Mouse (Mus musculus) left cerebral cortex, postnatal 25 days (tissue): Measurements from ENCODE around the gene Cdh7. TPM values are rescaled to one million over a fixed set of nuclear protein-coding genes. Genes with fewer than 3 reads are reported as not detected.
A peak's percentile ranks its signal among the peaks of the same experiment; 100 is the strongest.
"Not testable (repeated sequence)": the region's sequence is repeated elsewhere in the genome, so short reads cannot be mapped to it uniquely, and the experiment has no call there.

Experiments used
- DNase-seq, 2 experiments: peaks; one replicate each; pipeline ENCODE4 v3.0.0; 2022; ENCODE audit warnings: low spot score in 2 of 2, mixed read lengths in 1 of 2
- intact Hi-C: fragments of 180-260 bp; cut with DNase I; formaldehyde crosslinking; loops from one replicate; pipeline ENCODE4 v1.15.1; 2025
- total RNA-seq, 2 experiments: library from RNA; stranded (reverse); gene quantifications; 2 replicates each; pipeline ENCODE4 v1.2.3; 2021

Cdh7 gene
- 10 to 100 TPM; 20.1 to 24.4 TPM for total RNA-seq

DNA sequence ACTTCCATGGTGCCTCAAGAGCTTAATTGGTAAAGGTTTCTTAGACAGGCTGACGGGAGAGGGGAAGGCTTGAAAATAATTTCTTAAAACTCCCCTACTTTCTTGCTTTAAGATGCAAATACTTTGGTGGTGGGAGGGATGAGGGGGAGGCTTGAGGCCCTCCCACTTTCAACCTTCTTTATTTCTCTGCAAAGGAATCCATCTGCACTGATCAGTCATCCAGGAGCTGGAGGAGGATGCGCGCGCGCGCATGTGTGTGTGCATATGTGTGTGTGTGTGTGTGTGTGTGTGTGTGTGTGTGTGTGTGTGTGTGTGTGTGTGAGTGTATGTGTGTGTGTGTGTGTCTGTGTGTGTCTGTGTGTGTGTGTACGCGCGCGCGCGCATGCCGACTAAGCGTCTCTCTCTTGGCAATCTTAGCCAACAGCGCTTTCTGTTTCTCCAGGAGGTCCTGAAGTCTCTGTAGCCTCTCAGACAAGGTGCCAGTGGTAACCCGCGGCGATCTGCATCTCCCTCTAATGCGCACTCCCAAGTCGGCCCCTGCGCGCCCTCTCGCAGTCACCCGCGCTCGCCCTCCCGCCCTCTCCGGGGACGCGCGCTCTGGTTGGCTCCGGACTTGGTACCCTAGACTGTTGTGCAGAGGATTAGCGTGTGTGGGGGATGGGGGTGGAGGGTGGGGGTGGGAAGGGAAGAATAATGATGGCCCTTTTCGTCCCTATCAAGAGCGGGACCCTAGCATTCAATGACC lies at the start of gene Cdh7:
Gene Cdh7 (plus strand): TSS at position 368 of the 745 bp plus-strand sequence.
- intact Hi-C loops: no loop called here
- DNase-seq: peak; percentile 62 to 71

DNA sequence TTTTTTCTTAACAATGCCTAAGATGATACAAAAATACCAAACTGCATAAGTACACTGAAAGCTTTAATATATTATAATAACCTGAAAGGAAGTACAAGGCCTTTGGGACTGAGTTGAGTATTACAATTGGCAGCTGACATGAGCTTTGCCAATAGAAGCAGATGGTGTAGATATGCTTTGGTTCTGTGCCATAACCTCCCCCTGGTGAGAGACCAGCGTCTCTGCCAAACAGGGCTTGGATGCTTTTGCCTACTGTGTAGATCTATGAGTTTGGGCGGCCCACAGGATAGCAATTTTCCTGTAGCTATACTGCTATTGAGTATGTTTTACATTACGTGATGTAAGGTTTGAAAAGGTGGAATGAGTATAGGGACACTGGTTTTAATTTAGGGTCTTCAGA lies 49.6 kb upstream of the Cdh7 start:
- peak in 1 of 2 experiments; percentile 21 for DNase-seq
- intact Hi-C loops: no loop called here

DNA sequence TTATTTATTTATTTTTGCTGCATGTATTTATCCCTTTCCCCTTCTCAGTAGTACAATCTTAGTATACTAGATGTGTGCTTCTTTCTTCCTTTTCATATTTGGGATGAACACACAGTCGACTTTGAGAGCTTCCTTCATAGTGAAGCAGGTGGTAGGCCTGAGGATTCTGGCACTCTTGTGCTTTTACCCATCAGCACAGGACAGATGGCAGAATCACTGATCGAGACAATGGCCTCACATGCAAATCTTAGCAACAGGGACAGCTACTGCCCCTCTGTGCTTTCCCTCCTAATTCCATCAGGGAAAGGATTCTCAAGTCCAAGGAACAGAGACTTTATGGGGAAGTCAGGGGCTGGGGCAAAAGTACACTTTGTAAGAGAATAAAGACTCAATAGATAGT lies 33.7 kb upstream of the Cdh7 start:
- intact Hi-C loops: no loop called here
- DNase-seq: no peak

DNA sequence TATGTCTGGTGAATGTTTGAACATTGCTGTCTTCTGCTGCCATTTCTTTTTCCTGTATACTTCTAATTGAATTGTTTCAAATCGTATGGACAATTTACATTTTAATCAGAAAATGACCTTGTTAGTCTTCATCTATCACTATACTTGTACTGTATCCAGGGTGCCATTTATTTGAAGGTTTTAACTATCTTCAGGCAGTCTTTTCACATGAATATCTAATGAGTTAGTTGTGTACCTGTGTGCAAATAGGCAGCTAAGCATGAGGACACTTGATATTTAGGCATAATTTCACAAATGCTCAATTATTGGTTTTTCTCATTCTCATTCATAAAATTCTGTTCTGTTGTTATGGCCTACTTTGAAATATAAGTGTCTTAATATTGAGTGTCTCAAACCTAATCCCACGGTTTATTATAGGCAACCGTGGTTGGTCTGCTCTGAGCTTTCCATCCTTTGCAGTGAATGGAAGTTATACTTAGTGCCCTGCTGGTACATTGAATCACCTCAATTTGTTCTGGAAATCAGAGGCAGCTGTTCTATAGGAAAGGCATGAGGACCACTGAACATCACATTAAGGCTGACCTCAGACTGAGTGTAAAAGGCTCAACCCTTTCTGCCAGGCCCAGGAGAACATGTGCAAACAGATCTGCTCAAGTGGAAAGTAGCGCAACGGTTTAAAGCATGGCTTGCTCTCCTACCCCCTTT lies 10.4 kb upstream of the Cdh7 start:
- intact Hi-C loops: no loop called here
- DNase-seq: no peak

DNA sequence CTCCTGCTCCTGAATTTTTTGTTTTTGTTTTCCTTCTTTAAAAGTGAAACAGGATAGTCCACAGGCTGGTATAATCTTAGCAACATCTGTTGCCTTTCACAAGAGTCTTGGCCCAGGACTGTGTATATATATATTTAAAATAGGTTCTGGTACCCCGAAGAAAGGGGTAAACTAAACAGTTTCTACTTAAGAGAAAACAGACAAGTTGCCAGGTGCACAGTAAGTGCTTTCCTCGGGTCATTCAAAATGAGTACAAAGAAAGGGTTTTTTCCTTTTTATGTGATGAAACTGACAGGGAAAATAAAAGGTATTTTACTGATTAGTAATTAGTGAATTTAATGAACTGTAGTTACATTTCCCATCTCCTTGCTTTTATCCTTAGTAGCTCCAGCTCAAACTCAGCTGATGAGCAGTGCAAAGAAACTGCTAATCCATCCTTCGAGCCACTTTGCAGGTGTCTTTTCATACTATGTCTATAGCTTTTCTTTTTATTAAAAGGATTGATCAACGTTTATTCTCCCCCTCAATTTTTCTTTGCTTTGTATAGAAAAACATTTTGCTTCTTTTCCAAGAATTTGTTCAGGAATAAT lies 9.7 kb upstream of the Cdh7 start:
- no peak for DNase-seq
- intact Hi-C loops: no loop called here

DNA sequence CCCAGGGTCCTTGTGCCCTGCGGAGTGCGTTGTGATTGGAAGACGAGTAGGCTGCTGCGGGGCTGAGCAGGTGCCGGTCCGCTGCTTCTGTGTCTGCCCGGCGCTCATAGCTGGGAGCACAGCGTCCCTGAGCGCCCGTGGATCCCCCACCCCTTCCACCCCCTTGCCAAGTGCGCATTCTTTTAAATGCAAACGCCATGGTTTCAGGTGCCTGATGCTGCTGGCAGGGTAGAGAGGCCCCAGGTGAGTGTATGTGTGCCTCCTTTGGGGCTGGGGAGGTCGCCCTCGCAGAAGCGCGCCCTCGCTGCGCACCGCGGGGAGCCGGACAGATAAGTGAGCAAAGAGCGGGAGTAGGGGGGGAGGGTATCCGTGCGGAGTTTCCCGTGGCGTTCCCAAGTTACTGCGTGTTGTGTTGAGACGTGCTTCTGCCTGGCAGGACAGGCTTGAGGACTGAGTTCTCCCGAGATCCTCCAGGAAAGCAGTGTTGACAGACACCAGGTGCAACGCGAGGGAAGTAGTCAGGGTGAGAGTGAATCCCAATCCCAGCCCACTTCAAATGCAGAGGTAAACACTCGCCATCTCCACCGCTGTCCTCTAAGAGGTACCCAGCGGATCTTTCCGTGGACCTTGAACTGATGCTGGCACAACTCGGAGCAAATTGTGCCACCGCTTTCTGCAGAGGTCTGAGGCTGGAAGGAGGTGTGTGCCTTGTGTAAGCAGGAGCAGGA lies 742 bp downstream of the Cdh7 start:
- intact Hi-C loops: no loop called here
- DNase-seq: peak; percentile 58 to 60

DNA sequence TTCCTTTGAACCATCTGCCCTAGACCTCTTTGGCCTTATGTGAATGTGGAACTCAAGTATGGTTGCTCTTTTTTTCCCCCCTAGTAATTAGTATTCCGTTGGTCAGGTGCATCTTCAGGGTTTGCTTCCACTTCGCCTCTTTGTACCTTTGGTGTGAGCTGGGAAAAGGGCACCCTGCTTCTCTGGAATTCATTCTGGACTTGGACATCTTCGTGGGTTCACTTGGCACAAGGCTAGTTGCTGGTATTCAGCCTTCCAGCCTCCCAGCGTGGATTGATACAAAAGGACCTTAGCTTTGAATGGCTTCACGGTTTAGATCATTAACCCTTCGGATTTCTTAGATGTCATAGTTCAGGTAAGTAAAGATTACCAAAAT lies 1.3 kb downstream of the Cdh7 start:
- intact Hi-C loops: no loop called here
- peak; percentile 19 for DNase-seq

DNA sequence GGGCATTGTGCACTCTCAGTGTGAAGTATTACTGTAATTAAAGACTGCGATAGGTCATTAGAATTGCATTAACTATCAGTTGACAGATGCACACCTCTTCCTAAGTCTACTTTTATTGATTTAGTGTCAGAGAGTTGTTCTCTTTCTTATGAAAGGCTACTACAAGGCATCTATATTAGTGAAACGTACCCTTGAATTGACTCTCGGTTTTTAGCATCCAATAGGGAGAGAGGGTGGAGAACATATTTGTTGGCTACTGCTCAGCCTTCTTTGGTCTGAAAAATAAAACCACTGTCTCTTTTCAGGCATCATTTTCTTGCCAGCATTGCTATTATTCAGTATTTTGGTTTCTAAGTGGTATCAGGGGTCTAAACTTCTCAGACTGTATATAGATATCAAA lies 2.5 kb downstream of the Cdh7 start:
- intact Hi-C loops: no loop called here
- DNase-seq: no peak

DNA sequence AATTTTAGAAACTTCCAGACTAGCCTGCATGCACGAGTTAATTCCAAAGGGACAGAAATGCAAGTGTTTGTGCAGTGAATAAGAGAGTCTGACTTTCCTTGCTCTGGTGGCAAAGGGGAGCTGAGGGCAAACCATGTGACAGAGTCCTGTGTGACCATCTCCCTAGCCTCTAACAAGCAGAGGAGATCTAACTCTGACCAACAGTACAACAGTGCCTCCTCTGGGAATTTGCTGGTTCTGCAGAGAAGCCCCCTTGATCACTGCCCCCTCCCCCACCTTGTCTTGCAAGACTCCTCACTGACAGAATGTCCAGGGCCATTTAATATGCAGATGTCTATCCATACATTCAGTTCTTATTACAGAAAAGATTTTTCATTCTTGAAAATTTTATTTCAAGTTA lies 3.2 kb downstream of the Cdh7 start:
- intact Hi-C loops: no loop called here
- peak; percentile 18 to 42 for DNase-seq

DNA sequence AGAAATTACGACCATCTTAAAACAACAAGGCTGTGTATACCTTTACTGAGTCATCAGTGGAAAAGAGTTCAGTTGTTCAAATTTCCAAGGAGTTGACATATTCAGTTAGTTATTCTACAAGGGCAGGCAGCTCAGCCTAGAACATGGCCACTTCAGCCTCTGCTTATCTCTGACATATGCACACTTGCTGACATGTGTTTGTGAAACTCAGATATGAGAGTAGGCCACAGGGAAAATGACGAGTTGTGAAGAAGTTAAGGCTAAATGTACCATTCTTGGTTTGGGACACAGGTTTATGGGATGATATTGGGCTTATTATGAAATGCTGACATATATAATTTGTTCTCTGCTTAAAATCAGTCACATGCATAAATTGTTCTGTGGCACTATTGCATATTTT lies 7.3 kb downstream of the Cdh7 start:
- DNase-seq: no peak
- intact Hi-C loops: no loop called here

DNA sequence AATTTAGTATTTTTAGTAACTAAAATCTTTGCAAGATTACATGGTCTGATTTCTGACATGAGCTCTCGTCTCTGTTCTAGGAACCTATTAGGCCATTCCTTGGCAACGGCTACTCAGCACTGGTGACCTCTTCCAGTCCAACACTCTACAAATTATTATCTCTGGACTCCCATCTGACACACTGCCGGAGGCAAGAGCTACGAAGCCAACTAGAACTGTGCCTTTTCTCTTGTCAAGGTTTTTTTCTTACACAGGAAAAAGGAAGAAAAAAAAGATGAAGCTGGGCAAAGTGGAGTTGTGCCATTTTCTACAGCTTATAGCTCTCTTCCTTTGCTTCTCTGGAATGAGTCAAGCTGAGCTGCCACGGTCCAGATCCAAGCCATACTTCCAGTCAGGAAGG lies 11.7 kb downstream of the Cdh7 start:
- intact Hi-C loops: no loop called here
- no peak for DNase-seq

DNA sequence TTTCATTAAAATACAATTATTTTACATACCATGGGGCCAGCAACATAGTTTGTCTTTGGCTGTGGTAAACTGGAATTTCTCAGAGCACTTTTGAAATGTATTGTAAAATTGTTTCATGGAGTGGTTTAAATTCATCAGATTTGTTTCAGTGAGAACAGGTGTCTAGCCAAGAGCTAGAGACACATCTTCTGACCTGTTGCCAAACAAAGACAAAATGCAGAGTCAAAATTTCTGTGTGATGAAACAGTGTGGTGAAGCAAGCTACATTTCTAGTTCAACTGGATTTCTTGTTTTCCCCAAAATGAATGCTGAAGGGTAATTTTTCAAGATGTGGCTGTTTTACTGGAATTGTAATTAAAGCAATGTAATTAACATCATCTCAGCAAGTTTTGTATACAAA lies 22.2 kb downstream of the Cdh7 start:
- intact Hi-C loops: no loop called here

DNA sequence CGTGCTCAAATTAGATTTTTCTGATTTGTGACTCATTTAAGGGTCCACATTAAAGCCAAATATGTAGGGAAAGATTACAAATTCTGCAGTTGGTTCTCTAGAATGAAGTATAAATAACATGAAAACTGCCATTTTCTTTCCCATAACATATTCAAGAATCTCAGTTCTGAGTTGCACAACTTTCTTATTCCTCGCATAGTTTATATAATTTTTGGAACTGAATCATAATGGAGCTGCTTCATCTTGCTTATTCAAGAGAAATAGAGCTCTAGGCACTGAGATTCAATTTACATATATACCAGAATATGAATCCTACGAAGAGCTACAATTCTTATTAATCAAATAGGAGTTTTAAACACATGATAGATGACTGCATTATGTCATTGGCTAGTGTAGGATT lies 22.8 kb downstream of the Cdh7 start:
- intact Hi-C loops: no loop called here

More for the DNA sequence above, 22.2 kb downstream of the Cdh7 start:
- no peak for DNase-seq

DNA sequence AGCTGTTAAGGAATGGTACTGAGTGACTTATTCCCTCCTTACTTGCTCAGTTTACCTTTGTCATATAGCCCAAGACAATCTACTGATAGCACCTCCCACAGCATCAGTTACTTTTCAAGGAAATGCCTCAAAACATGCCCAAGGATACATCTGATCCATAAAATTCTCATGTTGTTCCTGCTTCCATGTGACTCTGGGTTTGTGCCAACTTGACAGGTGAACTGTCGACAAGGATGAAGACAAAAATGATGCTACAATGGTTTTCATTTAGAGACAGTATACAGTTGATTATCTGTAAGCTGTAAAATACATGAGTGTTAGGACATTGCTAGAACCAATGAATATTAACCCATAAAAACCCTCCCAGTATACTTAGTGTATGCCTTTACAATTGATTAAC lies 29.9 kb downstream of the Cdh7 start:
- DNase-seq: no peak
- intact Hi-C loops: no loop called here

More for the DNA sequence above, 22.8 kb downstream of the Cdh7 start:
- DNase-seq: peak in 1 of 2 experiments; percentile 20

DNA sequence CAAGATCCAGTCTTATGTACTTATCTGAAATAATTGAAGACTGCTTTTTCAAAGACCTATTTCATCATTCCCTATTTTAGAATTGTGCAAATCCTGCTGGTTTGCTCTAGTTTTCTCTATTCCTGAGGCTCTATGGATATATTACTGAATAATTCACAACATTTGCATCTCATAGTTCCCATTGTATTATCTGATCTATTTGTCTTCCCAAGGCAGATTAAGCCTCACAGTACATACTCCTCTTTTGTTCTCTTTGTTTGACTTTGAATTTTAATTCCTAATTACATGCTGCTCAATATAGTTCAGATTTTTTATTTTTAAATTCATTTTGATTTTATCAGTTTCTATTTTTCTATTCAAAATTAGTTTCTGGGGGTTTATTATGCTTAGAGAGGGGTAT lies 74.1 kb downstream of the Cdh7 start:
- DNase-seq: no peak
- intact Hi-C loops: no loop called here

DNA sequence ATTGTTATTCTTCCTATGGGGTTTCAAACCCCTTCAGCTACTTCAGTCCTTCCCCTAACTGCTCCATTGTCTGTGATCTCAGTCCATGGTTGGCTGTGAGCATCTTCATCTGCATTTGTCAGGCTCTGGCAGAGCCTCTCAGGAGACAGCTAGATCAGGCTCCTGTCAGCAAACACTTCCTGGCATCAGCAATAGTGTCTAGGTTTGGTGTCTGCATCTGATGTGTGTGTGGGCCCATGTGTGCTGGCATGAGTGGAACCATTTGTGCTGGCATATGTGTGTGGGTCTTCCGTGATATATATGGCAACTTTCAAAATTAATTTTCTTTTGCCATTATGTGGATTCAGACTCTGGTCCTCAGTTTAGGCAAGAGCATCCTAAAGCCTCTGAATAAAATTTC lies 85.2 kb downstream of the Cdh7 start:
- peak; percentile 16 to 83 for DNase-seq
- intact Hi-C loops: no loop called here

DNA sequence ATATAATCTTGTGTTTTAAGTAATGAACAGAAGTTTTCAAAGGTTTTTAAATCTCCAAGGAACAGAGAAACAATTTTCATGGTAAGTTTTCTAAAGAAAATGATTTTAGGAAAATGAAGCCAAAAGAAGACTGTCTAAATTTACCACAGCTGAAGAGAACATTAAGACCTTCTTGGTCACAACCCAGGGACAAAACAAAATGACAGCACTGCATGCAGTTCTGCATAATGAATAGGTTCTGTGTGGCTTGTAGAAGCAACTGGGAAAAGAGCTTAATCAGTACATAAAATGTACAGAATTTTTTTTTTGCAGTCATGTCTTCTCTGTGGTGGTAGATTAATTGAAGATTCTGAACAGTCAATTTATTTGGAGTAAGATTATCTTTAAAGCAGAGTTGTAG lies 96.2 kb downstream of the Cdh7 start:
- intact Hi-C loops: no loop called here
- peak in 1 of 2 experiments; percentile 67 for DNase-seq

DNA sequence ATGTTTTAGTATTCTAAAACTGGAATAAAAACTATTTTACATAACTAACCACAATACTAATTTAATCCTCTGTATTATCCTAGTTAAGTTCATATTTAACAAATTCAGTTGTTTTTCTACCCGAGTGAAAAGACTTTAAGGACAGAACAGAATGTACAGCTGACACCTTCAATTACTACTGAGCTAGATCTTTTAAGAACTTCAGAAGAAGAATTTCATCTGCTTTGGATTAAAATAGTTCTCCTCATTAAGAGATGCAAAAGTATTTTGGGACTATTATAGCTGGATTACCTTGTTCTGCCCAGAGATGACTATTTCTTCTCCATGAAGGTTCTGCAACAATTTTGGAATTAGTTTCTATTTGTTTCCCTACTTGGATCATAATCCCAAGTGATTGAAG lies 135.8 kb downstream of the Cdh7 start:
- intact Hi-C loops: no loop called here
- no peak for DNase-seq

DNA sequence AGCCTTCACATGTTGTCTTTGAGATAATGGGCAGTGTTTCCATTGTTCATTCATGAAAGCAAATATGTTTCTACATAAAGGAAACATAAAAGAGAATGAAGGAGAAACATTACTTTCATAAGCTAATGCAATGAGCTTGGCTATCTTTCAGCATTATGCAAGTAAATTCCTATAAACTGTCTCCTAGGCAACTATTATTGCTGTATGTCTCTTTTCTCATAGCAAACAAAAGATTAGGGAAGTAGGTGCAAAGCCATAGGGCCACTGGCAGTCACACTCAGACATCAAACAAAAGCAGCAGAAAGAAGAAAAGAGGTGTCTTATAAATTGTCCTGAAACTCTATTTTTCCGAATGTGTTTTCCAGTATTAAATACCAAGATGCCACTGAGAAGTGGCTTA lies 136.6 kb downstream of the Cdh7 start:
- intact Hi-C loops: no loop called here
- DNase-seq: no peak

DNA sequence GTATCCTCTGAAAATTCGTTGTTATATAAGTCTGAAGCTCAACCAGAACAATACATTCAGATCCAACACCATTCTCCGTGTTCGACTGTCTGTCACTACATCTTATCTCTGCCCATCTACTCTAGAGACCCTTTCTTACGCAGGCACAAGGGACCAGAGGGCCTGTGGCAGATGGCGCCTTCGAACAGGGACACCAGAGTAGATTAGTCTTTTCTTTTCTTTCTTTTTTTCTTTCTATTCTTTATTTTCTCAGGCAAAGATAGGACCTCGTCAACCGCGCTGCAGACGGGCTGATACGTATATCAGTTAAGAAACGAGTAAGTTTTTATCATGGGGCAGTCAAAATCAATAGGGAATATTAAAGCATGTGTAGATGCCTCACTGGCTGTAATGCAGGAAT lies 189.2 kb downstream of the Cdh7 start:
- intact Hi-C loops, DNase-seq: not testable (repeated sequence)
